ENCODE assay signal across 29 mouse cellular contexts in the genomic region with DNA sequence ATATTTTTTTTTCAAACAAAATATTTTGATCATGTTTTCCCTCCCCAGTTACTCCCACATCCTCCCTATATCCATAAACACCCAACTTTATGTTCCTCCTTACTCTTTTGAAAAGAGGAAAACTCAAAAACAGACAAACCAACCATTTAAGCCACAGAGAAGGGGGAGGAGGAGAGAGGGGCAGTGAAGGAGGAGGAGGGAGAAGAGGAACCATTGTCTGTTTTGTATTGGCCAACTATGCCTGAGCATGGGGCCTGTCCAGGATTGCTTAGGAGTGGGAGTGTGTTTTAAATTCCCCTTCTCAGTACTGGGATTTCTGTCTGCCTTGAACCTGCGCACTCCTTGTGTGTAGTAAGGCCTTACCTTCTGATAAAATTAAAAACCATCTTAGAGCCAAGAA.
"Had no signal": no experiment of that assay in that cellular context is flagged by ENCODE, and none has a peak within 500 bp of the region (broad histone marks: within the 10 kb centered on the region; RNA-seq: fewer than 3 reads in every experiment).

No protein-coding gene starts in this region.

- ATAC-seq: forebrain, embryonic 13.5 days; forebrain, embryonic 14.5 days; forebrain, embryonic 15.5 days; forebrain, embryonic 16.5 days; forebrain, postnatal 0 days had no signal

- H3K9me3 ChIP-seq: embryonic facial prominence, embryonic 10.5 days; embryonic facial prominence, embryonic 12.5 days; embryonic facial prominence, embryonic 13.5 days; embryonic facial prominence, embryonic 15.5 days; forebrain, embryonic 10.5 days; forebrain, embryonic 12.5 days; forebrain, embryonic 13.5 days; forebrain, embryonic 15.5 days had no signal

- H3K36me3 ChIP-seq: embryonic facial prominence, embryonic 10.5 days; embryonic facial prominence, embryonic 12.5 days; embryonic facial prominence, embryonic 13.5 days; embryonic facial prominence, embryonic 15.5 days; forebrain, embryonic 10.5 days; forebrain, embryonic 12.5 days; forebrain, embryonic 15.5 days had no signal

- H3K4me1 ChIP-seq: embryonic facial prominence, embryonic 10.5 days; embryonic facial prominence, embryonic 12.5 days; embryonic facial prominence, embryonic 13.5 days; embryonic facial prominence, embryonic 15.5 days; forebrain, embryonic 10.5 days; forebrain, embryonic 12.5 days; forebrain, embryonic 13.5 days; forebrain, embryonic 15.5 days had no signal

- DNase-seq: cerebellum, adult 2 months; cerebellum, adult 8-10 months; cerebellum, adult 9-10 months; cerebellum, adult 9-11 months; cerebellum, postnatal 10 days; cerebellum, postnatal 14 days; cerebellum, postnatal 25 days; cerebellum, postnatal 36 days; embryo, embryonic 11 days; forebrain, postnatal 0 days; gastrocnemius, adult 2 months; gastrocnemius, postnatal 10 days; gastrocnemius, postnatal 14 days; gastrocnemius, postnatal 25 days; gastrocnemius, postnatal 36 days; heart, adult 11 months; heart, adult 18-20 months; heart, adult 2 months had no signal

- H3K9ac ChIP-seq: embryonic facial prominence, embryonic 12.5 days; embryonic facial prominence, embryonic 13.5 days; embryonic facial prominence, embryonic 15.5 days; forebrain, embryonic 12.5 days; forebrain, embryonic 13.5 days; forebrain, embryonic 15.5 days; forebrain, postnatal 0 days had no signal

- H3K4me2 ChIP-seq: embryonic facial prominence, embryonic 12.5 days; embryonic facial prominence, embryonic 13.5 days; embryonic facial prominence, embryonic 15.5 days; forebrain, embryonic 12.5 days; forebrain, embryonic 13.5 days; forebrain, embryonic 15.5 days had no signal

- H3K4me3 ChIP-seq: embryonic facial prominence, embryonic 10.5 days; embryonic facial prominence, embryonic 12.5 days; embryonic facial prominence, embryonic 13.5 days; embryonic facial prominence, embryonic 15.5 days; erythroblast, embryonic 14.5 days; forebrain, embryonic 10.5 days; forebrain, embryonic 12.5 days; forebrain, embryonic 13.5 days; forebrain, embryonic 15.5 days; gastrocnemius, adult 2 months; heart, adult 2 months had no signal

- H3K27ac ChIP-seq: embryonic facial prominence, embryonic 10.5 days; embryonic facial prominence, embryonic 12.5 days; embryonic facial prominence, embryonic 13.5 days; embryonic facial prominence, embryonic 15.5 days; forebrain, embryonic 10.5 days; forebrain, embryonic 12.5 days; forebrain, embryonic 13.5 days; forebrain, embryonic 15.5 days; gastrocnemius, adult 2 months; heart, adult 2 months had no signal

- H3K27me3 ChIP-seq: embryonic facial prominence, embryonic 12.5 days; embryonic facial prominence, embryonic 13.5 days; embryonic facial prominence, embryonic 15.5 days; forebrain, embryonic 12.5 days; forebrain, embryonic 13.5 days; forebrain, embryonic 15.5 days had no signal
